Comparison of ENCODE assay signal across 22 mouse cellular contexts in genomic region chr12:42179947-42180669, GRCm38 (mm10).
A peak's percentile ranks its signal among the peaks of the same experiment; 100 is the strongest.
DNase-seq lines count a peak whose midpoint lies in the region; ATAC-seq and TF ChIP-seq lines count a peak whose summit lies in the region.
"Had no signal": no experiment of that assay in that cellular context is flagged by ENCODE, and none has a peak within 500 bp of the region (broad histone marks: within the 10 kb centered on the region; RNA-seq: fewer than 3 reads in every experiment).

No protein-coding gene starts in this region.

- no peak overlapping the region for H3K4me2 ChIP-seq in forebrain, embryonic 15.5 days (replicated peaks)
- no peak overlapping the region for H3K4me2 ChIP-seq in forebrain, embryonic 12.5 days
- H3K4me2 ChIP-seq in midbrain, embryonic 14.5 days (ENCODE audit: low read length) = no peak overlapping the region
- no peak overlapping the region for H3K4me2 ChIP-seq in midbrain, embryonic 15.5 days
- no peak overlapping the region for H3K4me2 ChIP-seq in hindbrain, embryonic 13.5 days
- H3K4me2 ChIP-seq: embryonic facial prominence, embryonic 13.5 days had no signal

- peak; percentile 87 for ATAC-seq in forebrain, embryonic 15.5 days (replicated peaks)
- no peak for ATAC-seq in forebrain, embryonic 12.5 days (ENCODE audit: low FRiP score)
- no peak for ATAC-seq in midbrain, embryonic 14.5 days (ENCODE audit: low FRiP score, low TSS enrichment)
- ATAC-seq in midbrain, embryonic 15.5 days (replicated peaks) = no peak
- ATAC-seq in hindbrain, embryonic 13.5 days (ENCODE audit: low FRiP score) = 0 out of 2 replicates have a peak, but pooled peaks have one; percentile 49
- ATAC-seq: activated CD4-positive, CD25-positive, alpha-beta regulatory T cell, adult 4 months; intestine, embryonic 16.5 days; Patski had no signal

- peak; percentile 12 for DNase-seq in midbrain, embryonic 14.5 days
- DNase-seq in brain, embryonic 14.5 days (ENCODE audit: low read depth) = peak; percentile 57
- DNase-seq in layer of hippocampus, adult 11-12 months (ENCODE audit: low spot score) = no peak
- DNase-seq in right cerebral cortex, postnatal 10 days (ENCODE audit: low spot score in 2 of 2) = no peak
- DNase-seq: adrenal gland, postnatal 14 days; cerebellum, adult 18-20 months; cerebellum, adult 9-11 months; cerebellum, postnatal 36 days; gastrocnemius, postnatal 10 days; heart, adult 18-20 months; heart, postnatal 10 days; heart, postnatal 4 days had no signal

- H3K9ac ChIP-seq in forebrain, embryonic 15.5 days (replicated peaks) = no peak overlapping the region
- no peak overlapping the region for H3K9ac ChIP-seq in forebrain, embryonic 12.5 days
- no peak overlapping the region for H3K9ac ChIP-seq in midbrain, embryonic 14.5 days (replicated peaks; ENCODE audit: low read length)
- H3K9ac ChIP-seq in midbrain, embryonic 15.5 days = no peak overlapping the region
- no peak overlapping the region for H3K9ac ChIP-seq in hindbrain, embryonic 13.5 days
- H3K9ac ChIP-seq: embryonic facial prominence, embryonic 13.5 days had no signal

- 21% methylated on average over 1 of the region's 1 CpGs for WGBS in forebrain, embryonic 15.5 days
- WGBS in forebrain, embryonic 12.5 days = 66% methylated on average over 1 of the region's 1 CpGs
- WGBS in midbrain, embryonic 14.5 days = 61% methylated on average over 1 of the region's 1 CpGs
- 60% methylated on average over 1 of the region's 1 CpGs for WGBS in midbrain, embryonic 15.5 days
- 44% methylated on average over 1 of the region's 1 CpGs for WGBS in hindbrain, embryonic 13.5 days

- H3K27ac ChIP-seq in forebrain, embryonic 15.5 days (replicated peaks) = no peak overlapping the region
- no peak overlapping the region for H3K27ac ChIP-seq in forebrain, embryonic 12.5 days
- no peak overlapping the region for H3K27ac ChIP-seq in midbrain, embryonic 14.5 days (replicated peaks; ENCODE audit: low read depth, low read length)
- H3K27ac ChIP-seq in midbrain, embryonic 15.5 days = no peak overlapping the region
- H3K27ac ChIP-seq in hindbrain, embryonic 13.5 days = no peak overlapping the region
- H3K27ac ChIP-seq: embryonic facial prominence, embryonic 13.5 days; heart, embryonic 10.5 days had no signal

- no peaks in the 10 kb centered on the region for H3K9me3 ChIP-seq in forebrain, embryonic 15.5 days
- no peaks in the 10 kb centered on the region for H3K9me3 ChIP-seq in forebrain, embryonic 12.5 days
- H3K9me3 ChIP-seq in midbrain, embryonic 14.5 days (ENCODE audit: control insufficient read depth, low read length) = no peaks in the 10 kb centered on the region
- no peaks in the 10 kb centered on the region for H3K9me3 ChIP-seq in midbrain, embryonic 15.5 days
- no peaks in the 10 kb centered on the region for H3K9me3 ChIP-seq in hindbrain, embryonic 13.5 days
- H3K9me3 ChIP-seq: embryonic facial prominence, embryonic 13.5 days; heart, embryonic 10.5 days had no signal

- H3K27me3 ChIP-seq in forebrain, embryonic 15.5 days = no peaks in the 10 kb centered on the region
- H3K27me3 ChIP-seq in forebrain, embryonic 12.5 days = no peaks in the 10 kb centered on the region
- no peaks in the 10 kb centered on the region for H3K27me3 ChIP-seq in midbrain, embryonic 14.5 days (ENCODE audit: control insufficient read depth, insufficient read depth, low read length)
- H3K27me3 ChIP-seq in midbrain, embryonic 15.5 days (replicated peaks) = no peaks in the 10 kb centered on the region
- no peaks in the 10 kb centered on the region for H3K27me3 ChIP-seq in hindbrain, embryonic 13.5 days
- H3K27me3 ChIP-seq: CH12.LX; embryonic facial prominence, embryonic 13.5 days had no signal

- H3K36me3 ChIP-seq in forebrain, embryonic 15.5 days = no peaks in the 10 kb centered on the region
- H3K36me3 ChIP-seq in forebrain, embryonic 12.5 days (replicated peaks) = no peaks in the 10 kb centered on the region
- no peaks in the 10 kb centered on the region for H3K36me3 ChIP-seq in midbrain, embryonic 14.5 days (ENCODE audit: control insufficient read depth, insufficient read depth, low read length)
- no peaks in the 10 kb centered on the region for H3K36me3 ChIP-seq in midbrain, embryonic 15.5 days (replicated peaks)
- no peaks in the 10 kb centered on the region for H3K36me3 ChIP-seq in hindbrain, embryonic 13.5 days
- H3K36me3 ChIP-seq: embryonic facial prominence, embryonic 13.5 days; heart, embryonic 10.5 days had no signal

- no peak overlapping the region for H3K4me3 ChIP-seq in forebrain, embryonic 15.5 days
- H3K4me3 ChIP-seq in forebrain, embryonic 12.5 days (replicated peaks) = no peak overlapping the region
- H3K4me3 ChIP-seq in midbrain, embryonic 14.5 days (replicated peaks; ENCODE audit: low read depth, low read length) = no peak overlapping the region
- H3K4me3 ChIP-seq in midbrain, embryonic 15.5 days = no peak overlapping the region
- no peak overlapping the region for H3K4me3 ChIP-seq in hindbrain, embryonic 13.5 days
- H3K4me3 ChIP-seq: embryonic facial prominence, embryonic 13.5 days; heart, embryonic 10.5 days had no signal

- no peaks in the 10 kb centered on the region for H3K4me1 ChIP-seq in forebrain, embryonic 15.5 days
- H3K4me1 ChIP-seq in forebrain, embryonic 12.5 days = no peaks in the 10 kb centered on the region
- H3K4me1 ChIP-seq in midbrain, embryonic 14.5 days (ENCODE audit: control insufficient read depth, insufficient read depth, low read length) = no peaks in the 10 kb centered on the region
- no peaks in the 10 kb centered on the region for H3K4me1 ChIP-seq in midbrain, embryonic 15.5 days
- H3K4me1 ChIP-seq in hindbrain, embryonic 13.5 days (replicated peaks) = no peaks in the 10 kb centered on the region
- H3K4me1 ChIP-seq: embryonic facial prominence, embryonic 13.5 days; heart, embryonic 10.5 days had no signal

- no peak for TF ChIP-seq CTCF in brain, embryonic 14.5 days (IDR thresholded peaks at IDR 0.05; ENCODE audit: borderline replicate concordance, extremely low read depth, insufficient read depth, insufficient read length)

- TF ChIP-seq POLR2A in brain, embryonic 14.5 days (IDR thresholded peaks at IDR 0.05; ENCODE audit: borderline replicate concordance, extremely low read depth, insufficient read depth, insufficient read length, poor library complexity, severe bottlenecking) = no peak

Comparison
In these comparisons a context has a peak if more than half of its experiments do, and no peak if none do; other contexts are left out.
1. ATAC-seq: peak in forebrain, embryonic 15.5 days (single experiment) and hindbrain, embryonic 13.5 days (single experiment); none in forebrain, embryonic 12.5 days (single experiment), midbrain, embryonic 14.5 days (single experiment) and midbrain, embryonic 15.5 days (single experiment).
2. DNase-seq: peak in midbrain, embryonic 14.5 days (single experiment) and brain, embryonic 14.5 days (single experiment); none in layer of hippocampus, adult 11-12 months (single experiment) and right cerebral cortex, postnatal 10 days (0 of 2).